Mouse (Mus musculus): ENCODE data around the gene Xdh.

Xdh gene

DNA sequence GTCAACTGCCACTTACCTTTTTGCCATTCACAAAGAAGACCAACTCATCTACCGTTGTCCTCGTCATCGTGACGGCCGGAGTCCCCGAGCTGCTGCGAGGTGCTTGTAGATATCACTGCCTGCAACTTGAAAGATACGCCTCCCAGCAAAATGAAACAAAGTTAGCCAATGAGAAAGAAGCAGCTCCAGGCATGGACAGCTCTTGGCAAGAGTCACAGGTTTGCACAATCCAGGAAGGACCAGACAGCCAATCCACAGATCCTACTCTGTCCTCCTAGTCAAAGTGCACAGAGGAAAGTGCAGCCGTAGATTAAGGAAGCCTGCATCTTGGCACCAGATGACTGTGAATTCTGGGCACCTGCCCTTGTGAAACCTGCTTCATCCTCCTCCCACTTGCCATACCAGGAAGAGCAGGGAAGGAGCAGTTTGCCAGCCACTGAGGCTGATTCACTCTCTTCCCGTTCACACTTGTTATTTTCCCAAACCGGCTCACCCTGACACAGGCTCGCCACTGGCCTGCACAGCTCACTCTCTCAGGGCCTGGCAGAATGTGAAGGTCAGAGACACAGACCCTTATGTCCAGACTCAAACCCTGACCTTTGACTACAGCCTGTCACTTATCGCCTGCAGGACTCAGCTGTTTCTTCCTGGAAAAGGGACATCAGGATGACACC, at the start of gene Xdh:
Gene Xdh, minus strand, starts transcription at position 135 of the 674 bp plus-strand sequence.
- peak; percentile 50 to 59 for DNase-seq (ENCODE audit: low read depth in 1 of 2, low spot score in 2 of 2)

DNA sequence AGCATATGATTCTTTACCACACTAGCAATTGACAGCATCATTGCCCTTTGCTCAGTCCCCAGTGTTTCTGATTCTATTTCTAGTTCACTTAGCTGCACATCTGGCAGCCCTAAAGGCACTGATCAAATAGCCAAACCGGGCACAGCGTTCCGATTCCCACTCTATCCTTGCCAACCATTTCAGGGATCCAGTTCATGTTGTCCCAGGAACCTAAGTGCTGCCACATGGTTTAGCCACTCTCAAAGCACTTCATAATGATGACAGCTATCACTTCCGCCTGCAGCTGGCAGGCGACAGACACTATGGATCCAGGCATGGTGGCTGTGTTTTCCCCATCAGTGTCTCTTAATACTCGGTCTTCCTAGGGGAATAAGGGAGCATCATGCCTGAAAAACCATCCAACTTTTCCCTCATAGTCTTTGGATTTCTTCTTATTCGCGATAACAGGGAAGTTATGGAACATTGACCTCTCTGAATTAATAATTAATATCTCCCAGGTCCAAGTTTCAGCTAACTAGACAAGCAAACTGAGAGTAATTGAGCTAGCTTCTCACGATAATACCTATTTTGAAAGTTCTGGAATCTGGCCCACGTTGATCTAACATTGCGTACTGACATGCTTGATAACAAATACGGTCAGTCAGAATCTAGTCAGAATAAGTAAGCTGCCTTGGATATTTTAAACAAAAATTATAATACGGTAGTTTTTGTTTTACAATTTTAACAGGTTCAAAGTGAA, 46.1 kb upstream of the Xdh start:
- DNase-seq (ENCODE audit: low read depth in 1 of 2, low spot score in 2 of 2) = no peak

DNA sequence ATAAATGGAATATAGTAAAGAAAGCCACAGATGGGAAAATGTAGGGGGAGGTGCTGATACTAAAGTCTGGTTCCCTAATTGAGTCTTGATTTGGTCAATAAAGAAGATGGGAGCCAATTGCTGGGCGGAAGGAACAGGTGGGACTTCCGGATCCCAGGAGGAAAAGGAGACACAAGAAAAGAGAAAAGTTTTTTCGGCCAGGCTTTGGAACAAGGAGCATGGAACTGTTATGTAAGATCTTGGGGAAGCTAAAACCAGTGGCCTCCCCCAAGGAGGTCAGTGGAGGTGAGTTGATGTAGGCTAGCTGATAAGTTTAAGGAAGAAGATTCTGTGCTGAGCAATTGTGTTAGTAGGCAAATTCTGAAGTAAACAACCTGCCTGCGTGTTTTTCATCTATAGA, 41.3 kb upstream of the Xdh start:
- DNase-seq (ENCODE audit: low read depth in 1 of 2, low spot score in 2 of 2) = no peak

DNA sequence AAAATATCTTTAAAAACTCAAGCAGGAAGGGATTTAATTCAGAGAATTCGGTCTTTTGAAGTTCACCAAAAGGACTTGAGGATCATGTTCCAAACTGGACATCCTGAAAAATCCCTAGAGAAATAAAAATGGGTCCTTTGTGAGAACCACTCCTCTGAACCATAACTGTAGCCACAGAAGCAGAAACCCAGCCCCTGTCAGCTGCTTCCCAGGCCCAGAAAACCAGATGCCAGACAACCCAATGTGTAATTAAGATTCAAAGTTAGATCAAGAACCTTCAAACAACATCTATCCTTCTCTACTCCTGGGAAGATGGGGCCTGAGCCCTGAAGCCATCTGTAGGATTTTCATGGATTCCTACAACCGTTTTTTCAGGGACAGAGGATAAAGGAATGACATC, 36.6 kb upstream of the Xdh start:
- no peak for DNase-seq (ENCODE audit: low read depth in 1 of 2, low spot score in 2 of 2)

DNA sequence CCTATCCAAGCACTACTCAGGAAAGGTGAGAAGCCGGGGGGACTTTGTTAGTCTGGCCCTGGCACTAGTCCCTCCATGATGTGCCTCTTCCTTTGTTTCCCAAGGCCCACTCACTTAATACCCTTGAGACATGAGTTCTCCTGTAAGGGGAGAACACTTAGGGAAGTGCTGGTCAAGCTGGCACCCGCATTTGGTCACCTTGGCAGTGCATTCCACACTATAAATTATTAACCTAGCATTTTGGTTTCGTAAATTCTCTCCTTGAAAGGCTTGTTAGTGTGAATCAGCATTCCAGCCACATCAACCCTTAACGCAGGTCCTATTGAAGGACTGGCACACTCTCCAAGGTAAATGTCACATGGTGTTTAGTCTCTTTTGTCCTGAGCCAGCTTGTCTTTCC, 35.9 kb upstream of the Xdh start:
- DNase-seq (ENCODE audit: low read depth in 1 of 2, low spot score in 2 of 2) = no peak

DNA sequence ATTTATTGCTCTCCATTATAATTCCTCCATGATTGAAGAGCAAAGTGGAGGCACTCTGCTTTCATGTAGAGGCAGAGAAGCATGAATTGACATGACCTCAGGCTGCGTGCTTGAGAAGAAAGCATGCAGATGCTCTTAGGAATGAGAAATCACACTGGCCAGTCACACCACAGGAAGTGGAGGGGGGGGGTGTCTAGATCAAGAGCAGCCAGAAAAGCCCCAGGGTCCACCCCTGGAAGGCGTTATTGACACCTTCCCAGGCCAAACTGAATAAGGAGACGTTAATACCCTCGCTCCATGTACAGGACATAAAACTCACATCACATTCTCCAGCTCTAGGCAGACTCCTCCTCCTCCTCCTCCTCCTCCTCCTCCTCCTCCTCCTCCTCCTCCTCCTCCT, 34.5 kb upstream of the Xdh start:
- no peak for DNase-seq (ENCODE audit: low read depth in 1 of 2, low spot score in 2 of 2)

DNA sequence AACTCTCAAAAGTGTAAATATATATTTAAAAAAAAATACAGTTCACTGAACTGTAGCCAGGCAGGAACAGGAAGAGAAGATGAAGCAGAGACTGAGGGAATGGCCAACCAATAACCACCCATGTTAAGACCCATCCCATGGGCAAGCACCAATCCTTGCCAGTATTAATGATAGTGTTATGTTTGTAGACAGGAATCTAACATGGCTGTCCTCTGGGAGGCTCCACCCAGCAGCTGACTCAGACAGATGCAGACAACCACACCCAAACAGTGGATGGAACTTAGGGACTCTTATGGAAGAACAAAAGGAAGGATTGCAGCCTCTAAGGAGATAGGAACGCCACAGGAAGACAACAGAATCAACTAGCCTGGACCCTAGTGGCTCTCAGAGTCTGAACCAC, 32.9 kb upstream of the Xdh start:
- DNase-seq (ENCODE audit: low read depth in 1 of 2, low spot score in 2 of 2) = no peak

DNA sequence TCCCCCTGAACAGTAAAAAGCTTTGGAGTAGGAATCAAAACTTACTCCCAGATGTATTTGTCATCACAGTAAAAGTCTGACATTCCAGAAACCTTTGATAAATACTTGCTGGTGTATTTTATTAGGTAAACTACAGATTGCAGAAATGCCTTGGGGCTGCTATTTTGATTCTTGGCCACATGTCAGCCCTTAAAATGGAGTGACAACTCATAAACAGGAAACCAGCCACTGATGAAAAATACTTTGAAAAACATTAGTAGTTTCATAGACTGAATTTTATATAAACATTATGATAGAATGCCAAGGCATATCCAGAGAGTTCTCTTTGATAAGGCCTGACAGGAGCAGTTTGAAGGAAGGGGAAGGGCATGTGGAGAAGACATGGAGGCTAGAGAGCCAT, 26.1 kb upstream of the Xdh start:
- no peak for DNase-seq (ENCODE audit: low read depth in 1 of 2, low spot score in 2 of 2)

DNA sequence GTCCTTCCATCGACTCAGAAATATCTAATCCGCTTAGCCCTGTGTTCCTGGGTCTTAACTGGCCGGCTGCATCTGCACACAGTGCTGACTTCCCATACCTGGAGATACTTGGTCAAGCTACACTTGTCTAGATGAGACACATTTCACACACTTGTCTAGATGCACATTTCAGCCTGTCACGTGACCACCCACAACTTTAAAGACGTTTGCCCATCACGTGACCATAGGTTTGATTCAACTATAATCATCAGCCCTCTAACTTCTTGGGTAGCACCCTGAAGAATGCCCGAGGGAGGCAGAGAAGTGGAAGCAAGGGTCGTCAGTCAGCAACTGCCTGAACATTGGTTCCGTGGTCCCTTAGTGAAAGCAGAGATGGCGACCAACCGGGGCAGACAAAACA, 22.7 kb upstream of the Xdh start:
- no peak for DNase-seq (ENCODE audit: low read depth in 1 of 2, low spot score in 2 of 2)

DNA sequence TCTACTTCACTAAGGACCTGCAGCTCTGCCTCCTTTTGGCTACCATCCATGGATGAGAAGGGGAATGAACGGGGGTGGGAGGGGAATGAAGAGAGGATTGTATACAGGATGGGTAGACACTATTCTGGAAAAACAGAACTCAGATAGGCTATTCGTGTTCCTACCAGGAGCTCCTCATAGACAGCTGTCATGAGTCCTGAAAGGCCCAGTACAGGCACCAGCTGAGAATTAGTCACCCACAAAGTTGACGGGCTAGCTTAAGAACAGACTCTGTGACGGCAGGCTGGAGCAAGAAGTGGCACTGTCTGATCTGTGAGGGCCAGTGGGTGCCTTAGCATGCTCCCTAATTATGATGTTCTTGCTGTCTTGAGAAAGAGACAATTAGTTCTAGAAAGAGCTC, 21.3 kb upstream of the Xdh start:
- DNase-seq (ENCODE audit: low read depth in 1 of 2, low spot score in 2 of 2) = no peak

DNA sequence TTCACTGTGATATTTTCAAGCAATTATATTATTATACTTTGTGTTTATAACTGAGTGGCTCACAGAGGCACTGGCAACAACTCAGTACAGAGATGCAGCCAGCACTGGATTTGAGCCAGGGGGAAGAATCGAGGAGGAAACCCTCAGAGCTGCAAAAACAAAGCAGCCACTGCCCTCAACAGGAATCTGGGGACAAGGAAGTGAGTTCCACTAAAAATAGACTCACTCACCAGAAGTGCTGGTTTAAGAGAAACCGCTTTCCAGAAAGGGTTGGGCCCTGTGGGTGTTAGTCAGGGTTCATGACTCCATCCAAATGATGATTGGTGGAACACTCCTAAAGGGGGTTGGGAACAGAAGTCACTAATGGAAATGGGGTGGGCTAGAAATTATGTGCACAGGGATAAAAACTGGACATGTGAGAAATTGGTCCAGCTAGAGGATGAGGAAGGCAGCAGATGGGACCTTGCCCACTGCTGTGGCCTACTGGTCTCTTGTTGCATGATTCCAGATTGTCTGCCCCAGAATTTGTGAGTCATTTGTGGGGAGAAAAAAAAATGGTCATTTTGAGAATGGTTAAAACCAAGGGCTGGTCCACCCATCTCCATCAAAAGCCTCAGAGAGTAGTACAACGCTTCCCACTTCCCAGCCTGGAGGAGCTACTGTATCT, 20.5 kb upstream of the Xdh start:
- DNase-seq (ENCODE audit: low read depth in 1 of 2, low spot score in 2 of 2) = peak in 1 of 2 experiments; percentile 15

DNA sequence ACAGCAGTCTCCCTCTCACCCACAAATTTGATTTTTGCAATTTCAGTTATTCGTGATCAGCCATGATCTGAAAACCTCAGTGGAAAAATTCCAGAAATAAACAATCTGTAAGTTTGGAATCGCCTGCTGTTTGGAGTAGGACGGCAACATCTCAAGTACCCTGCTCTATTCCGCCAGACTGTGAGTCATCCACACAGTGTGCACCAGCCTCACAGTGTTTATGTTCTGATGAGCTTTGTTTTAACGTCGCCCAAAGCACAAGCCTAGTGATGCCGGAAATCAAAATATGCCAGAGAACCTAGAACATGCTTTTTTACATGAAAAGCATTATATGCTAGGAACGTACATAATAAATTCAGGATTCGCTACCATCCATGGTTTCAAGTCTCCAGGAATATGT, 14.9 kb upstream of the Xdh start:
- no peak for DNase-seq (ENCODE audit: low read depth in 1 of 2, low spot score in 2 of 2)

DNA sequence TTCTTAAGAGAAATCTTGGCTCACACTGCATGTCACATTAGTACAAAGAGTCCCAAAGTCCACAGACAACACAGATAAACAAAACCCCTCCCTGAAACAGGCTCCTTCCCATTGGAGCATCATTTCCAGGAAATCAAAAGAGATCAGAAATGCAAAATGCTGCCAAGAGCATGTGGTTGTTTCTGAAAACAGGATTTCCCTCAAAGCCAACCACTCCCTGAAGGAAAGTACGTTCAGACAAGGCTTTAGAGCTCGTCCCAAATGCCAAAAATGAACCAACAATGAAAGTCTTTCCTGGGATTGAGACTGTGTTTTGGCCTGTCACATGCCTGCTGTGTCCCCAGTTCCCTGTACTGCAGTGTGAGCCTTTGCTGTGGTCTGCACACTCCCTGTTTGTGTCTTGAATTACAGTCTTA, 12.6 kb upstream of the Xdh start:
- DNase-seq (ENCODE audit: low read depth in 1 of 2, low spot score in 2 of 2) = no peak

DNA sequence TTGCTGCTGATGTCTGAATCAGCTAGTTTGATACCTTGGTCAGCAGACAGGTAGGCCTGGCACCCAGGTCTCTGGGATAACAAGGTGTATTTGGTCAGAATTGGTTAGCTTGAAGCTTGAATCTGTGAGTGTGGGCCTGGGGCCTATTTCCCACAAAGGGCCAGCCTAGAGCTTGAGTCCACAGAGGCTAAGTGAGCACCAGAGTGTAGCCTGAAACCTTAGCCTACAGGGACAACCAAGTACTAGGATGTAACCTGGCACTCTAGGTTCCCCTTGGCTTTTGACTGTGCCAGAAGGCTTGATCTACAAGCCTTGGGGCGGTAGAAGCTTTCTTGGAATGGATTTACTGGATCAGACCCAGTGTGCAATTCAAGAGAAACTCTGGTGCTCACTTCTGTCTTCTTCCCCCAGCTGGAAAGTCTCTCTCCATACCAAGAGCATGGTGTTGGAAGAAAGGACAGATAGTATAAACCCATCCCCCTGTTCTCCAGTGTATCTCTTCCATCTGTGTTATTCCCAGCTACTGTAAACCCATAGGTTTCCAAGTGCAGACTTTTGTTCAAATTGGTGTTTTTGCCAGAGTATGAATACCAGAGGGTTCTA, 11.9 kb upstream of the Xdh start:
- no peak for DNase-seq (ENCODE audit: low read depth in 1 of 2, low spot score in 2 of 2)

DNA sequence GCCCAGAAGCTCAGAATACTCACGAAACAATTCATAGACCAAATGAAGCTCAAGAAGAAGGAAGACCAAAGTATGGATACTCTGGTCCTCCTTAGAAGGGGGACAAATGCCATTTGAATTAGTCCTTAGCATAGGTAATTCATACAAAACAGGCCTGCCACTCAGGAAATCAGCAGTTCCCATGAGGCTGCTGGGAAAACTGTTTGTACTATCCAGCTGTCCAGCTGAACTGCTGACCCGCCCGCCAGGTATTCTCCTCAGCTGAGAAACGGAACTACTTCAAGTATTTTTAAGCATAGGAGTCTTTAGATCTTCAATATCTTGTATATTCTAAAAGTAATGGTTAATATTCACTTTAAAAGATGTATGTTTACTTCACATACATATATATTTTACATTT, 10.7 kb upstream of the Xdh start:
- no peak for DNase-seq (ENCODE audit: low read depth in 1 of 2, low spot score in 2 of 2)

DNA sequence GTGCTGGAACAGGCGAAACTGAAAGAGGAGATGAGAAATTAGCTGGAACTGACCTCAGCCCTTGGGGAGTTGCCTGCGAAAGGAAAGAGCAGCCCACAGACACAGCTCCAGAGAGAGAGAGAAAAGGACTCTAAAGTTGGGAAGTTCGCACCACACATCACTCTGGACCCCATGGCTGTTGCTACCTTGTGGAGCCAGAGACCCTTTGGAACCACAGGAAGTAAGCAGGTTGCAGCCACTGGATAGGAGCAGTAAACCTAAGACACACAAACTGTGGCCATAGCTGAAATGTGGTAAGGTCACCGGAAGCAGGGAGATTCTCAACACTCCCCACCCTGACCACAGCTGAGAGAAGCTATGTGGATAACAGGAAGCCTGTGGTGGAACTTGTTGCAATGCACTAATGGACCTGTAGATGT, 2.1 kb upstream of the Xdh start:
- peak; percentile 51 to 63 for DNase-seq (ENCODE audit: low read depth in 1 of 2, low spot score in 2 of 2)

DNA sequence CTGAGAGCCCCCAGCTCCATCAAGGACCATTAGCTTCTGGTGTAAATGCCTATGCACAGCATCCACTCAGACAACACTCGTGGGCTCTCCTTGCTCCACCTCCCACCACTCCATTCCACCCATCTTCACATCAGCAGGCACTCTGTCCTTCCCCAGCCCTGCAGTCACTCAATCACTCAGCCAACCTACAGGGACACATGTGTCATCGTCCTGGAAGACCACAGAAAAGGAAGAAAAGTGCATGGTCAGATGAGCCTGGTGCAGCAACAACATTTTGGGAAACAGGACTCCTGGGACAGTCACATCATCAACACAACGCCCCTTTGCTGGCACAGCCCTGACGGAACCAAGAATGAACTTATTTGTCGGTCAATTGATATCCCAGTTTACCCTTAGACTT, 974 bp upstream of the Xdh start:
- DNase-seq (ENCODE audit: low read depth in 1 of 2, low spot score in 2 of 2) = no peak

DNA sequence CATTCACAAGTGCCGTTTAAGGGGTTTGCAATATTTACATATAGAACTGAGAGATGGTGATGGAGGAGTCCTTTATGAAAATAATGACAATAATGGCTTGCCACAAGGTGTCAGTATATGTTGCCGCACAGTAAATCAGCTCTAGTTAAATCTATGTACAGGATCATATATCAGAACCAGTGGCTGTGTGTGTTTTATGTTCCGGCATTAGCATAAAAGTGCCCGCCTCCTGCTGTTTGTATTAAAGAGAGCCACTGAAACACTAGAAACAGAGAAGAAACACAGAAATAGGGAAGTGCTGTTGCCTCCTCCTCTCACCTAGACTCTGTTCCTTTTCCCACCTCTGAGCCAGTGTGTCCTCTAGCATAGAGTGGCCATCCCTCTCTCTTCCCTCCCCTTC, 498 bp downstream of the Xdh start:
- no peak for DNase-seq (ENCODE audit: low read depth in 1 of 2, low spot score in 2 of 2)

DNA sequence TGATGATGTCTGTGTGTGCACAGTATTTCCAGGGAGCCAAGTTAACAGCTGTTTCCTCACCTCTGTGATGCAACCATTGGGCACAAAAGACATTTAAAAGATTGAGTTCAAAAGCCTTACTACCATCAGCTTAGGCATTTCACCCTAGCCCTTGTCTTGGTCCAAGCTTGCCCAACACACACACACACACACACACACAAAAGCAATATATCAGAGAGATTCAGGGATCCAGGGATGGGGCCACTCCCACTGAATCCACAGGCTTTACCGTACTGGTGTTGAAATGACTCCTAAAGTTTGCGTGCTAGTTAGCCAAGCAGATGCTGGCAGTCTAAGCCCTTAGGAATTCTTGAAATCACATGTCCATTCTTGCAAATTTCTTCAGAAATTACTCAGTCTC, 1.2 kb downstream of the Xdh start:
- no peak for DNase-seq (ENCODE audit: low read depth in 1 of 2, low spot score in 2 of 2)

DNA sequence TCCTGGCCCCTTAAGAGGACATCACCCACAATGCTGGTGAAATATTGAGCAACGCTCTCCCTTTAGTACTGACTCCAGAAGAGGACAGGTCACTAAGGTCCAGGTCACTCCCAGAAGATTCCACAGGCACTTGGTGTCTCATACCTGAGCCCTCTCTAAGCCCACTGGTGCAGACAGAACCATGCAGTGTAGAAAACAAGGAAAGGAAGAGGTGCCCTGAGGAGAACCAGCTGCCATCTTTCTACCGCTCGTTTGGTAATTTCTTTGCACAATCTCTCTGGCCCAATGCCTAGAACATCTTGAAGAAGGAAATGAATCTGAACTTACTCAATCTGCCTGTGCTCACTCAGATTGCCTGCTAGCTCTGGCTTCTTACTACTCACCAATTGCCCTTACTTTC, 2.0 kb downstream of the Xdh start:
- DNase-seq (ENCODE audit: low read depth in 1 of 2, low spot score in 2 of 2) = peak; percentile 60 to 68

DNA sequence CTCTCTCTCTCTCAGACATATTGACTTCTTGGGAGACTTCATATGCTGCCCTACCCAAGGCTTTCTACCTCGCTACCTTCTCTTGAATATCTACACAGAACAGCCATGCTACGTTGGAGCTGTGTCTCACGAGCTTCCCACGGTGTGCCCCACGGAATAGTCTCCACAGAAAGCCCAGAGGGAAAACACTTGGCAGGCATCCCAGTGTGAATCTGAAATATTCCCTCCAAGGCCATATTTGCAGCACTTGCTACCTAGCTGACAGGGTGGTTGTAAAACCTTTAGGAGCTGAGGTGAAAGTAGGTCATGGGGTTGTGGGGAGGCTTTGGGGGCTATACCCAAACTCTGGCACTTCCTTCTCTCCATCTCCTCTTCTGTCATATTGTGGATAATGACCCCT, 3.1 kb downstream of the Xdh start:
- DNase-seq (ENCODE audit: low read depth in 1 of 2, low spot score in 2 of 2) = no peak

DNA sequence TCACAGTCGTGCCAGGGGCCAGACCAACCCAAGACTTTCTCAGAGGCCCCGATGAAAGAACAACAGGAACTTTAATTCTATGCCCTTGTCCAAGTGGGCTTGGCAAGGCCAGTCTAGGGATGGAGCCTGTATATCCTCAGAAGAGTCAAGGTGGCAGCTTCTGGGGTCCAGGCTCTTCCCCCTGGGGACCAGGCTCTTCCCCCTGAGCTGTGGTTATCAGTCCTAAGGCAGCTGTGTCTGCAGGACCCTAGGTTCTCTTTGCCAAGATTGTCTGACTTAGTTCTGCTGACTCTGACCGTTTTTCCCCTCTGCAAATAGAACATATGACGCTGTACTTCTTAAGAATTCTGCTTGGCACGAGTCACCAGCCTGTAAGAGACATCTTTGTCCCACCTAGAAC, 5.3 kb downstream of the Xdh start:
- no peak for DNase-seq (ENCODE audit: low read depth in 1 of 2, low spot score in 2 of 2)

All from monocyte, adult 2 months (primary cell).